Mouse (Mus musculus): ENCODE results near the gene Ctsd.

- TF ChIP-seq CTCF (IDR thresholded peaks at IDR 0.05; ENCODE audit: control insufficient read depth, insufficient read depth, insufficient read length), result no peak
- TF ChIP-seq USF1 (IDR thresholded peaks at IDR 0.05; ENCODE audit: low read depth), result no peak
- TF ChIP-seq MAX (IDR thresholded peaks at IDR 0.05), result no peak
Measured at GRCm38 (mm10) chr7:142385742-142386403, 2.0 kb downstream of the Ctsd start.
